Mouse (Mus musculus): ENCODE results near the gene Gm49322. TPM values are rescaled to one million over a fixed set of nuclear protein-coding genes. Genes with fewer than 3 reads are reported as not detected.

Gene Gm49322
- total and polyA plus RNA-seq, 3 experiments, result 0.82 to 2.8 (median 2.2) TPM

DNA sequence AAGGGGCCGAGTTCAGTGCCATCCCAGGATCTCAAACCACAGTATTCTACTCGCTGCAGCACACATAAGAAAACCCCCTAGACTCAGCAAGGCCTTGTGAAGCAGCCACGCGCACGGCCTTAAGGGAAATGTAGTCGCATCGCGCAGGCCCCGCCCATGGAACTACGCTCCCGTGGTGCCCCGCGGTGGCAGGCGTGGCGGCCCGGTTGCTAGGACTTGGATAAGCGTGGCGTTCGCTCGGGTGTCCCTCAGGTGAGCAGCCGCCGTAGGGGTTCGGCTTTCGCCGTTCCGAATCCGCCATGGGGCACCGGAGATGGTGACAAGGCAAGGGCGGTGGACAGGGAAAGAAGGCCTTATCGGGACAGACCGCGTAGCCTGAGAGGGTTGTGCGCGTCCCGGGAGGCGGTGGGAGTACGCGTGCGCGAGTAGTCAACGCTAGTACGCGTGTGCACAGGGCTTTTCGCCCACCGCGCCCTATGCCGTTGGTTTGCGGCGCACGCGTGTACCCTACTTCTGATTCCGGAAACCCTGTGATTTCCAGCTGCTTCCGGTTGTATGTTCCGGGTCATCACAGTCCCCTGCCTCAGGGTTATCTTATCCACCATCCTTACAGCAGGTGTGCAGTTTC lies 3.0 kb upstream of the Gm49322 start, which contains the start of the genes Scamp4 and Adat3:
TSS of gene Scamp4 (plus strand) at position 175 of the 628 bp plus-strand sequence.
TSS of gene Adat3 (plus strand) at position 183 of the 628 bp plus-strand sequence.
- no peak for TF ChIP-seq GATA1 (IDR thresholded peaks at IDR 0.05; ENCODE audit: borderline replicate concordance, low read length)
- TF ChIP-seq GATA2 (IDR thresholded peaks at IDR 0.05; ENCODE audit: borderline replicate concordance, low read depth, low read length), result no peak
- TF ChIP-seq CTCF (IDR thresholded peaks at IDR 0.05; ENCODE audit: low read depth, low read length), result no peak
- no peak for TF ChIP-seq TAL1 (conservative IDR thresholded peaks at IDR 0.05; ENCODE audit: low read depth, low read length)
- TF ChIP-seq POLR2AphosphoS5 (IDR thresholded peaks at IDR 0.05; ENCODE audit: insufficient replicate concordance, low read depth, low read length), result no peak
- Histone ChIP-seq H3K4me3 (ENCODE audit: low read depth, low read length) (peak within 1 kb of the TSS; percentile 96), H3K9me3 (replicated peaks) (no peaks in the 10 kb centered on the region), H3K4me1 (ENCODE audit: insufficient read depth, low read depth, low read length) (peaks cover 67% of the 10 kb centered on the region), H3K36me3 (replicated peaks) (peaks cover 39% of the 10 kb centered on the region), H3K27me3 (ENCODE audit: insufficient read depth, low read length) (no peaks in the 10 kb centered on the region)
- DNase-seq (ENCODE audit: low spot score) (peak; percentile 78), ATAC-seq (ENCODE audit: extremely low read depth, insufficient number of reproducible peaks, low FRiP score, poor library complexity, severe bottlenecking) (peak; percentile 75)

DNA sequence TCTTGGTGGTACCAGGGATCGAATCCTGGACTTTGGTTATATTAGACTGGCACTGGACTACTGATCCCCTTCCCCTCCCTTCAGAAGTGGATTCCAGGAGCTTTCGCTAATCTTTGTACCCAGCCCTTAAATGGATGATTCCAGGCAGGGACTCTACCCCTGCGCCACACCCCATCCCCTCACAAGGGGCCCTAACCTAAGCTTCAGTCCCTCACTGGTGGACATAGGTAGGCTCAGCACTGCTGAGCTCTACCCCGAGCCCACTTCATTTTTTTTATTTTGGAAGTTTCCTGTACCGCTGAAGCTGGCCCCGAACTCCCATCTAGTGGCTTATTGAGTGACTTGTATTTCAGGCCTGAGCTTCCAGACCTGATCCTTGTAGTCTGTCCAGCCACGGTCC lies 2.5 kb upstream of the Gm49322 start:
- Histone ChIP-seq H3K36me3 (replicated peaks) (peaks cover 45% of the 10 kb centered on the region), H3K4me3 (ENCODE audit: low read depth, low read length) (peak overlapping the region; percentile 96), H3K27me3 (ENCODE audit: insufficient read depth, low read length) (no peaks in the 10 kb centered on the region), H3K9me3 (replicated peaks) (no peaks in the 10 kb centered on the region), H3K4me1 (ENCODE audit: insufficient read depth, low read depth, low read length) (peaks cover 66% of the 10 kb centered on the region)
- no peak for DNase-seq (ENCODE audit: low spot score)
- no peak for TF ChIP-seq CTCF (IDR thresholded peaks at IDR 0.05; ENCODE audit: low read depth, low read length)
- TF ChIP-seq GATA1 (IDR thresholded peaks at IDR 0.05; ENCODE audit: borderline replicate concordance, low read length), result no peak
- no peak for TF ChIP-seq GATA2 (IDR thresholded peaks at IDR 0.05; ENCODE audit: borderline replicate concordance, low read depth, low read length)
- TF ChIP-seq POLR2AphosphoS5 (IDR thresholded peaks at IDR 0.05; ENCODE audit: insufficient replicate concordance, low read depth, low read length), result no peak
- TF ChIP-seq TAL1 (conservative IDR thresholded peaks at IDR 0.05; ENCODE audit: low read depth, low read length), result no peak
- no peak for ATAC-seq (ENCODE audit: extremely low read depth, insufficient number of reproducible peaks, low FRiP score, poor library complexity, severe bottlenecking)

DNA sequence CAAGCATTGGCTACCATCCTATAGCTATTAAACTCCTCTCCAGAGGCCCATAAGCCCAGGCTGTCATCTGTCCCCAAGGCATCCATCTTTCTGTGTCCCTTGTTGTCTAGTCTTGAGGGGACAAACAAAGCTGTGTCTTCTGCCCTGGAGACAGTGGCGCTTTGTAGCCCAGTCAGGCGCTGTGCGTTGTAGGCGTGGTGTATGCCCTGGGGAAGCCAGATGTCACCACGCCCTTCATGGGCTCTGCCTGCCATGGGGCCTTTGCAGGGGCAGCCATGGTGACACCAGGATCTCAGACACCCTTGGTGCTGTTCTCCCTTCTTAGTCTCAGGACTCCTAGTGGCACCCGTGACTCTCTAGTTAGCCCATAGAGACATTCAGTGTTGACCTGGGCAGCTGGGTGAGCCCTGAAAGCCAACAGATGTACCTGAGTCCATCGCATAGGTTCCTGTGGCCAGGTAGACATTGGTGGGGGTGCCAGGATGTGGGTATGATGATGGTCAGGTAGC lies 1.8 kb upstream of the Gm49322 start:
- no peaks in the 10 kb centered on the region for H3K27me3 ChIP-seq (ENCODE audit: insufficient read depth, low read length)
- H3K9me3 ChIP-seq (replicated peaks), result no peaks in the 10 kb centered on the region
- H3K36me3 ChIP-seq (replicated peaks), result peaks cover 52% of the 10 kb centered on the region
- peak overlapping the region; percentile 96 for H3K4me3 ChIP-seq (ENCODE audit: low read depth, low read length)
- peak; percentile 80 for DNase-seq (ENCODE audit: low spot score)
- TF ChIP-seq GATA2 (IDR thresholded peaks at IDR 0.05; ENCODE audit: borderline replicate concordance, low read depth, low read length) (no peak), GATA1 (IDR thresholded peaks at IDR 0.05; ENCODE audit: borderline replicate concordance, low read length) (no peak), CTCF (IDR thresholded peaks at IDR 0.05; ENCODE audit: low read depth, low read length) (no peak), TAL1 (conservative IDR thresholded peaks at IDR 0.05; ENCODE audit: low read depth, low read length) (no peak), POLR2AphosphoS5 (IDR thresholded peaks at IDR 0.05; ENCODE audit: insufficient replicate concordance, low read depth, low read length) (no peak)
- ATAC-seq (ENCODE audit: extremely low read depth, insufficient number of reproducible peaks, low FRiP score, poor library complexity, severe bottlenecking), result peak; percentile 77
- peaks cover 66% of the 10 kb centered on the region for H3K4me1 ChIP-seq (ENCODE audit: insufficient read depth, low read depth, low read length)

DNA sequence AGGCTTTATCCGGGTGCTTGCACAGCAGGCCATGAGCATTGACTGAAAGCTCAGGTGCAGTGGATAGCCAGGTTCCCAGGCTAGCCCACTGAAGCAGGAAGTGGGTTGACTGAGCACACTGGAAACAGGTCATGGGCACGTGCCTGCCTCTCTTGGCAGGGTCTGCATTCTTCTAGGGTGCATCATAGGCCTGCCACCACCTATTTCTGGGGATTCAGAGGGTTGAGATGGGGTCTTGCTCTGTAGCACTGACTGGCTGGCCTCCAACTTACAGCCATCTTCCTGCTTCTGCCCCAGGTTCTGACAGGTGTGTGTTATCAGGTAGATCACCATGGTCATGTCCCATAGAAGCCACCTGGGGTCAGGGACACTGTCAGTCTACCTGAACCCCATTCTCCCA lies 833 bp upstream of the Gm49322 start:
- no peaks in the 10 kb centered on the region for H3K9me3 ChIP-seq (replicated peaks)
- no peak for ATAC-seq (ENCODE audit: extremely low read depth, insufficient number of reproducible peaks, low FRiP score, poor library complexity, severe bottlenecking)
- TF ChIP-seq GATA2 (IDR thresholded peaks at IDR 0.05; ENCODE audit: borderline replicate concordance, low read depth, low read length), result no peak
- TF ChIP-seq CTCF (IDR thresholded peaks at IDR 0.05; ENCODE audit: low read depth, low read length), result no peak
- TF ChIP-seq GATA1 (IDR thresholded peaks at IDR 0.05; ENCODE audit: borderline replicate concordance, low read length), result no peak
- no peak for TF ChIP-seq TAL1 (conservative IDR thresholded peaks at IDR 0.05; ENCODE audit: low read depth, low read length)
- TF ChIP-seq POLR2AphosphoS5 (IDR thresholded peaks at IDR 0.05; ENCODE audit: insufficient replicate concordance, low read depth, low read length), result no peak
- no peaks in the 10 kb centered on the region for H3K27me3 ChIP-seq (ENCODE audit: insufficient read depth, low read length)
- peak overlapping the region; percentile 96; the same call in 1 of the 2 replicates for H3K4me3 ChIP-seq (ENCODE audit: low read depth, low read length)
- peaks cover 61% of the 10 kb centered on the region for H3K36me3 ChIP-seq (replicated peaks)
- H3K4me1 ChIP-seq (ENCODE audit: insufficient read depth, low read depth, low read length), result peaks cover 71% of the 10 kb centered on the region
- DNase-seq (ENCODE audit: low spot score), result no peak

DNA sequence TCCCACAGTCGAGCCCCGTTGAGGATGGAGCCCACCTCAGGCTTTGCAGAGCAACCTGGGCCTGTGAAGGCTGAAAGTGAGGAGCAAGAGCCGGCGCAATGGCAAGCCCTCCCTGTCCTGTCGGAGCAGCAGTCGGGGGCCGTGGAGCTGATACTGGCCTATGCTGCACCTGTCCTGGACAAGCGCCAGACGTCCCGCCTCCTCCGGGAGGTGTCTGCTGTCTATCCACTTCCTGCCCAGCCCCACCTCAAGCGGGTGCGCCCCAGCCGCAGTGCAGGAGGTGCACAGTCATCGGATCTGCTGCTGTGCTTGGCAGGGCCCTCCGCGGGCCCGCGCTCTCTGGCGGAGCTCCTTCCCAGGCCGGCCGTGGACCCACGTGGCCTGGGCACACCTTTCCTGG lies 485 bp downstream of the Gm49322 start:
- no peaks in the 10 kb centered on the region for H3K27me3 ChIP-seq (ENCODE audit: insufficient read depth, low read length)
- H3K9me3 ChIP-seq (replicated peaks), result no peaks in the 10 kb centered on the region
- peak overlapping the region; percentile 53; the same call in 1 of the 2 replicates for H3K4me3 ChIP-seq (ENCODE audit: low read depth, low read length)
- no peak for TF ChIP-seq CTCF (IDR thresholded peaks at IDR 0.05; ENCODE audit: low read depth, low read length)
- TF ChIP-seq GATA1 (IDR thresholded peaks at IDR 0.05; ENCODE audit: borderline replicate concordance, low read length), result no peak
- TF ChIP-seq POLR2AphosphoS5 (IDR thresholded peaks at IDR 0.05; ENCODE audit: insufficient replicate concordance, low read depth, low read length), result no peak
- no peak for TF ChIP-seq GATA2 (IDR thresholded peaks at IDR 0.05; ENCODE audit: borderline replicate concordance, low read depth, low read length)
- TF ChIP-seq TAL1 (conservative IDR thresholded peaks at IDR 0.05; ENCODE audit: low read depth, low read length), result no peak
- peaks cover 82% of the 10 kb centered on the region for H3K4me1 ChIP-seq (ENCODE audit: insufficient read depth, low read depth, low read length)
- no peak for ATAC-seq (ENCODE audit: extremely low read depth, insufficient number of reproducible peaks, low FRiP score, poor library complexity, severe bottlenecking)
- peaks cover 74% of the 10 kb centered on the region for H3K36me3 ChIP-seq (replicated peaks)
- DNase-seq (ENCODE audit: low spot score), result no peak

DNA sequence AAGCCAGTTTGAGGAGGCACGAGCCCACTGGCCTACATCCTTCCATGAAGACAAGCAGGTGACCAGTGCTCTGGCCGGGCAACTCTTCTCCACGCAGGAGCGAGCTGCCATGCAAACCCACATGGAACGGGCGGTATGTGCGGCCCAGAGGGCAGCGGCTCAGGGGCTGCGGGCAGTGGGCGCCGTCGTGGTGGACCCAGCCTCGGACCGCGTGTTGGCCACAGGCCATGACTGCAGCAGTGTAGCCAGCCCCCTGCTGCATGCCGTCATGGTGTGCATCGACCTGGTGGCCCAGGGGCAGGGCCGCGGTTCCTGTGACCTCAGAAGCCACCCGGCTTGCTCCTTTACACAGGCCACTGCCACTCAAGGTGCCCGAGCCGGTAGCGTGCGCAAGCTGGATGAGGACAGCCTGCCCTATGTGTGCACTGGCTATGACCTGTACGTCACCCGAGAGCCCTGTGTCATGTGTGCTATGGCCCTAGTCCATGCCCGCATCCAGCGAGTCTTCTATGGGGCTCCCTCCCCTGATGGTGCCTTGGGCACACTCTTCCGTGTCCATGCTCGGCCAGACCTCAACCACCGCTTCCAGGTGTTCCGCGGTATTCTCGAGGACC lies 1.0 kb downstream of the Gm49322 start:
- TF ChIP-seq CTCF (IDR thresholded peaks at IDR 0.05; ENCODE audit: low read depth, low read length), result no peak
- TF ChIP-seq GATA2 (IDR thresholded peaks at IDR 0.05; ENCODE audit: borderline replicate concordance, low read depth, low read length), result no peak
- TF ChIP-seq POLR2AphosphoS5 (IDR thresholded peaks at IDR 0.05; ENCODE audit: insufficient replicate concordance, low read depth, low read length), result no peak
- no peak for TF ChIP-seq GATA1 (IDR thresholded peaks at IDR 0.05; ENCODE audit: borderline replicate concordance, low read length)
- no peak for TF ChIP-seq TAL1 (conservative IDR thresholded peaks at IDR 0.05; ENCODE audit: low read depth, low read length)
- peaks cover 80% of the 10 kb centered on the region for H3K36me3 ChIP-seq (replicated peaks)
- H3K27me3 ChIP-seq (ENCODE audit: insufficient read depth, low read length), result no peaks in the 10 kb centered on the region
- H3K4me1 ChIP-seq (ENCODE audit: insufficient read depth, low read depth, low read length), result peaks cover 81% of the 10 kb centered on the region
- no peaks in the 10 kb centered on the region for H3K9me3 ChIP-seq (replicated peaks)
- no peak for DNase-seq (ENCODE audit: low spot score)
- peak overlapping the region; percentile 53; the same call in 1 of the 2 replicates for H3K4me3 ChIP-seq (ENCODE audit: low read depth, low read length)
- ATAC-seq (ENCODE audit: extremely low read depth, insufficient number of reproducible peaks, low FRiP score, poor library complexity, severe bottlenecking), result no peak
